Mouse (Mus musculus) midbrain, postnatal 0 days (tissue): ENCODE measurements around the gene Nr4a3. TPM values are rescaled to one million over a fixed set of nuclear protein-coding genes. Genes with fewer than 3 reads are reported as not detected.

Experiments
- ATAC-seq: fragments of 200-750 bp; cut with Nextera tagmentation; 2 replicates; pipeline ENCODE4 v1.8.0; 2017; ENCODE audit warnings: moderate number of reproducible peaks, mild to moderate bottlenecking, moderate TSS enrichment, moderate library complexity; ENCODE audit not compliant: low FRiP score
- DNase-seq: peaks from one replicate; pipeline ENCODE4 v3.0.0-alpha.2; 2015; ENCODE audit warnings: low spot score
- H3K27ac ChIP-seq: fragments of 300-500 bp; sonication (generic); 2 replicates; pipeline ENCODE4 v1.5.1; 2014; ENCODE audit warnings: low read depth, mild to moderate bottlenecking, low read length, mixed read lengths
- H3K27me3 ChIP-seq: fragments of 300-500 bp; sonication (generic); 2 replicates; pipeline ENCODE4 v1.6.1; 2014; ENCODE audit warnings: low read length, control low read depth, mixed read lengths; ENCODE audit not compliant: insufficient read depth
- H3K36me3 ChIP-seq: fragments of 300-500 bp; sonication (generic); 2 replicates; pipeline ENCODE4 v1.6.1; 2014; ENCODE audit warnings: low read length, control low read depth, mixed read lengths; ENCODE audit not compliant: insufficient read depth
- H3K4me1 ChIP-seq: fragments of 300-500 bp; sonication (generic); 2 replicates; pipeline ENCODE4 v1.6.1; 2014; ENCODE audit warnings: mild to moderate bottlenecking, control low read depth, antibody characterized with exemption, low read length, mixed read lengths; ENCODE audit not compliant: insufficient read depth
- H3K4me2 ChIP-seq: fragments of 300-500 bp; sonication (generic); 2 replicates; pipeline ENCODE4 v1.6.1; 2014; ENCODE audit warnings: low read depth, mild to moderate bottlenecking, low read length, mixed read lengths; ENCODE audit not compliant: poor library complexity, severe bottlenecking
- H3K4me3 ChIP-seq: fragments of 300-500 bp; sonication (generic); 2 replicates; pipeline ENCODE4 v1.5.1; 2014; ENCODE audit warnings: low read depth, mild to moderate bottlenecking, low read length, moderate library complexity
- H3K9ac ChIP-seq: fragments of 300-500 bp; sonication (generic); replicated peaks from 2 replicates; pipeline ENCODE4 v1.6.1; 2014; ENCODE audit warnings: mild to moderate bottlenecking, low read length, moderate library complexity, mixed read lengths; ENCODE audit not compliant: poor library complexity, severe bottlenecking
- H3K9me3 ChIP-seq: fragments of 300-500 bp; sonication (generic); 2 replicates; pipeline ENCODE4 v1.6.1; 2016; ENCODE audit warnings: low read length, control low read depth
- CTCF ChIP-seq: IDR thresholded peaks from 2 replicates; pipeline ENCODE4 v1.5.1; 2016; ENCODE audit warnings: antibody characterized with exemption, mild to moderate bottlenecking
- WGBS: fragments of 180-500 bp; shearing (Covaris S2); extraction: QIAGEN DNeasy Blood & Tissue Kit; methylation state at CpG from one replicate; pipeline ENCODE4 v1.1.7; 2014; 5-methylcytosine and 5-hydroxymethylcytosine counted together
- polyA plus RNA-seq: library from polyadenylated mRNA; unstranded; fragments of >200 nt; fragmentation: Nextera tagmentation; extraction: Ambion mirVana; gene quantifications from 2 replicates; pipeline ENCODE4 v1.2.1, GENCODE M21; 2015
- total RNA-seq: library from RNA; depleted of rRNA; stranded (reverse); fragments of >200 nt; gene quantifications from 2 replicates; pipeline ENCODE4 v1.2.3, GENCODE M21; 2014

Gene Nr4a3
- total and polyA plus RNA-seq, 2 experiments from 2014 or later, result 0.95 to 3.2 TPM

GRCm38 (mm10) chr4:48079285-48080039 lies 34.5 kb downstream of the Nr4a3 start:
- WGBS, result 22% methylated on average over 8 of the region's 8 CpGs
- no peaks in the 10 kb centered on the region for H3K4me1 ChIP-seq
- no peak overlapping the region for H3K4me3 ChIP-seq
- H3K36me3 ChIP-seq, result no peaks in the 10 kb centered on the region
- no peak overlapping the region for H3K4me2 ChIP-seq
- no peaks in the 10 kb centered on the region for H3K27me3 ChIP-seq
- no peak overlapping the region for H3K9ac ChIP-seq
- no peak for TF ChIP-seq CTCF
- no peak for ATAC-seq
- no peak for DNase-seq
- H3K9me3 ChIP-seq, result no peaks in the 10 kb centered on the region
- no peak overlapping the region; the same call in 1 of the 2 replicates for H3K27ac ChIP-seq

- no peak overlapping the region for H3K9ac ChIP-seq
- 89% methylated on average over 4 of the region's 4 CpGs for WGBS
- no peak overlapping the region for H3K27ac ChIP-seq
- no peaks in the 10 kb centered on the region for H3K27me3 ChIP-seq
- H3K4me2 ChIP-seq, result no peak overlapping the region
- ATAC-seq (no peak), DNase-seq (no peak)
- H3K4me1 ChIP-seq, result no peaks in the 10 kb centered on the region
- no peak for TF ChIP-seq CTCF
- H3K36me3 ChIP-seq, result no peaks in the 10 kb centered on the region
- H3K9me3 ChIP-seq, result no peaks in the 10 kb centered on the region
- H3K4me3 ChIP-seq, result no peak overlapping the region
Measured at GRCm38 (mm10) chr4:48083452-48083851, 38.5 kb downstream of the Nr4a3 start.

GRCm38 (mm10) chr4:48086609-48087008 lies 41.7 kb downstream of the Nr4a3 start:
- no peak for TF ChIP-seq CTCF
- H3K27ac ChIP-seq, result no peak overlapping the region
- no peaks in the 10 kb centered on the region for H3K36me3 ChIP-seq
- no peaks in the 10 kb centered on the region for H3K9me3 ChIP-seq
- H3K4me3 ChIP-seq, result no peak overlapping the region
- H3K4me1 ChIP-seq, result no peaks in the 10 kb centered on the region
- H3K27me3 ChIP-seq, result no peaks in the 10 kb centered on the region
- no peak overlapping the region for H3K9ac ChIP-seq
- DNase-seq (no peak), ATAC-seq (no peak)
- 49% methylated on average over 6 of the region's 6 CpGs for WGBS
- H3K4me2 ChIP-seq, result no peak overlapping the region

- 89% methylated on average over 6 of the region's 6 CpGs for WGBS
- H3K9me3 ChIP-seq, result no peaks in the 10 kb centered on the region
- no peaks in the 10 kb centered on the region for H3K36me3 ChIP-seq
- TF ChIP-seq CTCF, result 0 out of 2 replicates have a peak, but pooled peaks have one; percentile 6
- H3K9ac ChIP-seq, result no peak overlapping the region
- ATAC-seq (no peak), DNase-seq (no peak)
- H3K4me3 ChIP-seq, result no peak overlapping the region
- no peak overlapping the region for H3K4me2 ChIP-seq
- no peaks in the 10 kb centered on the region for H3K4me1 ChIP-seq
- H3K27me3 ChIP-seq, result no peaks in the 10 kb centered on the region
- no peak overlapping the region for H3K27ac ChIP-seq
Measured at GRCm38 (mm10) chr4:48087497-48087896, 42.5 kb downstream of the Nr4a3 start.

- H3K27ac ChIP-seq, result no peak overlapping the region
- no peaks in the 10 kb centered on the region for H3K9me3 ChIP-seq
- ATAC-seq (no peak), DNase-seq (no peak)
- TF ChIP-seq CTCF, result no peak
- 78% methylated on average over 3 of the region's 3 CpGs for WGBS
- no peaks in the 10 kb centered on the region for H3K36me3 ChIP-seq
- H3K4me3 ChIP-seq, result no peak overlapping the region
- no peaks in the 10 kb centered on the region for H3K4me1 ChIP-seq
- no peak overlapping the region for H3K9ac ChIP-seq
- no peaks in the 10 kb centered on the region for H3K27me3 ChIP-seq
- no peak overlapping the region for H3K4me2 ChIP-seq
Measured at GRCm38 (mm10) chr4:48093221-48093620, 48.3 kb downstream of the Nr4a3 start.

- Histone ChIP-seq H3K9me3 (no peaks in the 10 kb centered on the region), H3K4me3 (no peak overlapping the region), H3K9ac (no peak overlapping the region), H3K36me3 (no peaks in the 10 kb centered on the region), H3K27ac (no peak overlapping the region), H3K4me1 (no peaks in the 10 kb centered on the region), H3K27me3 (no peaks in the 10 kb centered on the region), H3K4me2 (no peak overlapping the region)
- ATAC-seq (no peak), DNase-seq (no peak)
- no peak for TF ChIP-seq CTCF
- WGBS, result 86% methylated on average over 8 of the region's 8 CpGs
Measured at GRCm38 (mm10) chr4:48100217-48100616, 55.3 kb downstream of the Nr4a3 start.
